Mouse (Mus musculus): ENCODE data around the gene Terf2.

DNA sequence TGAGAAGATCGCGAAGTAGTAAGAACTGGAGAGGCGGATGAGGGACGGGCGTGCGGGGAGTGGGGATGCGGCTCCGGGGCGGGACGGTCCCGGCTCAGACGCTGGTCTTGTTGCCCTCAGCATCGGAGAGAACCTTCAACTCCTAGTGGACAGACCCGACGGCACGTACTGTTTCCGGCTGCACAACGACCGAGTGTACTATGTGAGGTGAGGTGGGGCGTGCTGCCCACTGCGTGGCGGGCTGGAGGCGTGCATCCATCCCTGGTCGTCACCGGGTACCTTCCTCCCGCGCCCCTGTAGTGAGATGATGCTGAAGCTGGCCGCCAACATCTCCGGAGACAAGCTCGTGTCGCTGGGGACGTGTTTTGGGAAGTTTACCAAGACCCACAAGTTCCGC is 39.4 kb downstream of the Terf2 start:
- TF ChIP-seq CTCF (IDR thresholded peaks at IDR 0.05; ENCODE audit: low read depth) (no peak), EP300 (IDR thresholded peaks at IDR 0.05; ENCODE audit: low read depth) (no peak; the same call in 1 of the 2 replicates)

Measured in liver, postnatal 0 days (tissue).